Mouse (Mus musculus) lung, postnatal 4 days (tissue): Measurements from ENCODE around the gene Rfx7.
"Not testable (repeated sequence)": the region's sequence is repeated elsewhere in the genome, so short reads cannot be mapped to it uniquely, and the experiment has no call there.

ENCODE experiments used
- DNase-seq, 2 experiments: peaks; one replicate each; pipeline ENCODE4 v3.0.0; 2021

Rfx7 gene

DNA sequence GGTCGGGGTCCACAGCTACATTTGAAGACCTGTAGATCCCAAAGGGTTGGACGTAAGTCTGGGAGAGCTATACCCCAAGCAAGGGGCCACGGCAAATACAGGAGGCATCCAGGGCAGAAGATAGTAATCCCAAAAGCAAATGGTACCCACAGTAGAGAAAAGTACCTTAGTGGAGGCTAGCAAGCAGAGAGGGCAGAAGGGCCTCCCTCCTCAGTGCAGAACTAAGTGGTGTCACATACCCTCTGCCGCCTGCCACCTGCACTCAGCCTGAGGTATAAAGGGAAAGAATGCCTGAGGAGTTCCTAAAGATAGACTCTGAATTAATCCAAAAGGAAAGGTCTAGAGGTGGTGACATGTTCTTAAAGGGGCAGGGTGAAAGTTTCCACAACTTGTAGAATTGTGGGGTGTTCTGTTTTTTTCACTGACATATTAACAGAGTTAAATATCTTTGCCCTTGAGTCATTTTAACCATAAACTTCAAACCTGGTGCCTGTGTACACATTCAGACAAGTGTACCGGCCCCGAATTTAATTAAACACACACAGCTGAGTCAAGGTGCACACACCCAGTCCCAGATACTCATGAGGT lies 109.1 kb downstream of the Rfx7 start:
- DNase-seq = peak in 1 of 2 experiments; percentile 58

DNA sequence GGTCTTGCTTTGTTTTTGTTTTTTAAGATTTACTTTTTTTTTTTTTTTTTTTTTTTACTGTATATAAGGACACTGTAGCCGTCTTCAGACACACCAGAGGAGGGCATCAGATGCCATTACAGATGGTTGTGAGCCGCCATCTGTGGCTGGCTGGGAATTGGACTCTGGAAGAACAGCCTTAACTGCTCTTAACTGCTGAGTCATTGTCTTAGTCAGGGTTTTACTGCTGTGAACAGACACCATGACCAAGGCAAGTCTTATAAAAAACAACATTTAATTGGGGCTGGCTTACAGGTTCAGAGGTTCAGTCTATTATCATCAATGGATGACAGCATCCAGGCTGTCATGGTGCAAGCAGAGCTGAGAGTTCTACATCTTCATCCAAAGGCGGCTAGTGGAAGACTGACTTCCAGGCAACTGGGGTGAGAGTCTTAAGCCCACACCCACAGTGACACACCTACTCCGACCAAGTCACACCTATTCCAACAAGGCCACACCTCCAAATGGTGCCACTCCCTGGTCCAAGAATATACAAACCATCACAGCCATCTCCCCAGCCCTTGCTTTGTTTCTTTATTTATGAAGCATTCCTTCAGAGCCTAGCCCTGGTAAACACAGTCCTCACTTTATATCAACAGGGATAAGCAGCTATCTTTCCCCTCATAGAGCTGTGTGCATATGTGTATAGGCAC lies 110.9 kb downstream of the Rfx7 start:
- not testable (repeated sequence) for DNase-seq

DNA sequence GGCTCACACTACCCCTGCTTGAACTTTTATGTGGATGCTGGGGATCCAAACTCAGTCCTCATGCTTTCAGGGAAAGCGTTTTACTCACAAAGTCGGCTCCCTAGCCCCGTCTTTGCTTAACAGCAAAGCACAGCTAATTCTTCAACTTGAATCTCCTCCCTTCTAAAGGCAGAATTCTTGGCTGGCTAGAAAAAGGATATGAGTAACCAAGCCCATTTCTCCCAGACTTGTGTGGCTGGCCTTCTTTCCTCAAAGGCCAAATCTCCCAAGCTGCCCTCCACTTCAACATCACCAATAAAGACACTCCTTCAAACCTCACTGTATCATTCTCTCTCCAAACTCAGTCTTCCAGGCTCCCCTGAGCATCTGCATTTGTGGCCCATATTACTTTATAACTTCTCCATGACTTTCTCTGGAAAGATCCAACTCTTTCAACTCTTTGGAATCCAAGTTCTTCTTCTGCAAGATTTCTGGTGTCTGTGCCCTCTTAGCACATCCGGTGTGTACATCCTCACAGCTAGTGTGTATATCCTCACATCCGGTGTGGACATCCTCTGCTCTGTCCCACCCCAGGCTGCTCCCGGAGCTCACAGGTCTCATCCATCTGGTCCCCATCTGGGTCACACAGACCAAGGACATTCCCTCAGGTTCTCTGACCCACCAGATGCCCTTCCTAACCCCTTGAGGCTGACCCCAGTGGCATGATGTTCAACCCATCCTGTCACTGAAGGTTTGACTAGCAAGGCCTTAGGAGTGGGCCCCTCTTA lies 111.8 kb downstream of the Rfx7 start:
- DNase-seq = peak in 1 of 2 experiments; percentile 54

DNA sequence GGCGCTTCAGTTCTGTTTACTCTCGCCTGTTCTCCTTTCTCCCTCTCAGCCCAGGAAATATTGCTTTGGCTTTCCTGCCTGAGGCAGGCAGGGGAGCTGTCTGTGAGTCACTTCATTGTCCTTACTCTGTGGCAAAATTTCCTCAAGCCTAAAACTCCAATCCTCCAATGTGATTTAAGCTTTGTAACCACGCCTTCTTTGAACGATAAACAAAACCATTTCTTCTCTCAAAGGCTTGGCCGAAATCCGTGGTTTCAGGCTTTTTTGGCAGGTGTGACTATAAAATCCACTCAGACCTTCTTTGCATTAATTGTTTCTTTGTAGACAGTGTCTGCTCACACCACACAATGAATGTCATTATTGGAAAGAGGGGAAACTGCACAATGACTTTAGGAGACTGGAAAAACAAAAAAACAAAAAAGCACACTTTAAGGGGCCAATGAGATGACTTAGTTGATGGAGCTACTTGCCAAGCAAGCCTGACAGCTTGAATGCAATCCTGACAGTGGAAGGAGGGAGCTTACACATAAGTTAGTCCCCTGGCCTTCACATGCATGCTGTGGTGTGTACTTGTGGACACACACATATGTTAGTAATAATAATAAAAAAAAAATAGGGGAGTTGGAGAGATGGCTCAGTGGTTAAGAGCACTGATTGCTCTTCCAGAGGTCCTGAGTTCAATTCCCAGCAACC lies 112.5 kb downstream of the Rfx7 start:
- DNase-seq = peak in 1 of 2 experiments; percentile 46

DNA sequence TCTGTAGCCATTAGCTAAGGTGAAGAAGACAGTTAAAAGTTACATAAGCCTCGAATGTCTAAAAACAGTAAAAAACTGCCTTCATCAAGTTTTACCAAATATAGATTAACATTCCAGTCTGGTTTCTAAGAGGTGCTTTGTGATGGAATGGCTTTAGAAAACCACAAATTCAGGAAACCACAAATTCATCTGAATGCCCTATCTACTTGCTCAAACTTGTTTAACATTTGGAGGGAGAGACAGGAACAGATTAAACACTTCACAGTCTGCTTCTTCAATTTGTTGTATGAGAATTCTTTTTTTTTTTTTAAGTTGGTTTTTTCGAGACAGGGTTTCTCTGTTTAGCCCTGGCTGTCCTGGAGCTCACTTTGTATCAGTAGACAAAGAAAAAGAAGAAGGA lies 117.7 kb downstream of the Rfx7 start:
- DNase-seq = no peak

DNA sequence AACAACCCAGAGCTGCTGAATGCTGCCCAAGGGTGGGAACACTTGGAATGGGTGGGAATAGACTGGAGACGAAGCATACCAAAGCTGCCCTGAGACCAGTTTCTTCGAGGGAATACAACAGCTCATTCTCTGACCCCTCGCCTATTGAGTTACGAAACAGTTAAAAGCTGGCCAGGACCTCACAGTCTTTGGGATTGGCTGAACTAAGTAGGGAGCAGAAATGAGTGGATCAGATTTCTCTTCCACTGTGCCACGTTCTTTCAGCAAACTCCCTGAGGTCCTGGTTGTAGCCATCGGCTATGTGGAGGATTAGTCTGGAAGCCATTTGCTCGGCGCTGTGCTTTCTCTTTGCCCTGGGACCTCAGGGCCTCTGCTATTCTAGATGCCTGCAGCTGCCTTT lies 120.9 kb downstream of the Rfx7 start:
- peak in 1 of 2 experiments; percentile 49 for DNase-seq

DNA sequence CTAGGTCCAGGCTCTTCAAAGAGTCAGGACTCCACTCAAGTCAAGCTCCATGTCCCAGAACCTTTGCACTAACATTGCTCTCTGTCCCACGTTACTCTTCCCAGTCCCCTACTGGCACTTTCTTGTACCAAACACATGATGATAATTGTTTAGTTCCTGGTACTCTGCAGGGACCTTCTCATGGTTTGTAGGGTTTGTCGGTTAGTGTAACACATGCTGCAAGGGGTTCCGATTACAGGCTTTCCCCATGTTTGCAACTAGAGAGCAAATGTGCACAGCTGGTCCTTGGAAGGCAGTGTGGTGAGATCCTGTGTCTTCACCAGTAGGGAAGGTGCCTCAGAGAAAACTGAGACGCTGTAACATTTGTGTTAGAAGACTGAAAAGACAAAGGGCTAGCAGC lies 121.5 kb downstream of the Rfx7 start:
- DNase-seq = no peak

DNA sequence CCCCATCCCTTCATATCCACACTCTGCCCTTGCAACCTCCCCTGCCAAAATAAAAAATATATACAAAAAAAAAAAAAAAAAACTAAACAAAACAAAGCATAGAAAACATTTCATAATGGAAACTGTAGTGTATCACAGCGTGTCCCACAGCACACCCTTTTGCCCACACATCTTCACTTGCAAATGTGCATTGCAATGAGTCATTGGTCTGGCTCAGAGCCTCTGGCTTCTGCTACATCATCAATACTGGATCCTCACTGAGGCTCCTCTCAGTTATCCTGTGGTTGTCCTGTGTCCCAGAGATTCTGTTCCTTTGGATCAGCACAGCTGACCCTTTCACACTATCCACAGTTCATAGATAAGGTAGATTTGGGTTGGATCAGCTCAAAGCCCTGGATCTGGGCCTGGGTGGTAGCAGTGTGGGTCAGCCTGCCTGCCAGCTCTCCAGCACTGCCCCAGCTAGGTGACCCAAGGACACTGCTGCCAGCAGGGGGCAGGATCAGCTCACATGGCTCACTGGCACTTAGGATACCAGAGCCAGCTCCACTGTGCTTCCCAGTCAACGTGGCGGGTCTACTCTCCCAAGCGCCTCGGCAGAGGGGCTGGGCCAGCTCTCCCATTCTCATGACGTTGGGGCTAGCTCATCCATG lies 122.7 kb downstream of the Rfx7 start:
- DNase-seq = peak; percentile 83 to 85

DNA sequence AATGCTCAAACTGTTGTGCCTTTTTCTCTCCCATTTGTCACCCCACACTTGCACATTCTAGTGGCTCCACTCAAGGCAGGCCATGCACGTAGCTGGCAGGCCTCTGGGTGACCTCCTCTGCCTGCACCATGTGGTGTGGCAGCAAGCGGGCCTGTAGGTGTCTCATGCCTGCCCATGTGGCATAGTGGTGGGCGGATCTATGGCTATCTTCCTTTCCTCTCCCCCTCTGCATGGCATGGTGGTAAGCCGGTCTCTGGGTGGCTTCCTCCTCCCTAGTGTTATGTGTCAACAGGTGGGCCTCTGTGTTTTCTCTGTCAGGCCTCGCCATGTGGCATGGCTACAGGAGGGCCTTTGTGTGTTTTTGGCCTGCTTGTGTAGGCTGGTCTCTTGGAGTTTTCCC lies 123.6 kb downstream of the Rfx7 start:
- no peak for DNase-seq

DNA sequence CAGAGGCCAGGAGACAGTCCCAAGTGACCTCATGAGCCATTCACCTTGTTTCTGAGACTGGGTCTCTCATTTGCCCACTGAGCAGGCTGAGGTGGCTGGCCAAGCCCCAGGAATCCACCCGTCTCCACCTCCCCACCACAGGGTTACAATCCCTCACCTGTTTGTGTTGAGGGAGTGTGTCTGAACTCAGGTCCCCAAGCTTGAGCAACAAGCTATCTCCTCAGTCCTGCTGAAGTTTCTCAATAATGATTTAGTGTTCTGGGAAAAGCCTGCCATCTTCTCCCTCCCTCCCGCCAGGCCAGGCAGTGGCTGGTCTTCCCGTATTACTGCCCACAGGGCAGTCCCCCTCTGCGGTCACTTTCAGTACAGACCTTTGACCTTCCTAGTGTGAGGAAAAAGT lies 124.5 kb downstream of the Rfx7 start:
- no peak for DNase-seq

DNA sequence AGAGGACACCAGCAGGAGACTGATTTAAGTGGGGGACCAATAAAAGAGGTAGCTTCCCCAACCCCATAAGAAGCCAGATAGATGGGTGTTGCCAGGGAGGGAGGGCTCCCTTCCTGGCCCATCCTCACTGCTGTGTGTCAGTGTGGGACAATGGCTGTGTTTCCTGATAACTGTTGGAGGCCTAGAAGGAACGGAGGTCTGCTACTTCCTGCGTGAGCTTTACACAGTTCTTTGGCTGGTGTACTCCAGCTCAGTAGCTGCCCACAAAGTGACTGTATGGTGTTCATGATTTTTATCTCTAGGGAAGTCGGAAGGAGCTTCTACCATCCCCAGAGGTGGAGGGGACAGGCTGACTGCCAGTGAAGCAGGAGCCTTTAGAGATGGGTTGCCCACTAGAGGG lies 124.9 kb downstream of the Rfx7 start:
- DNase-seq = peak in 1 of 2 experiments; percentile 58

DNA sequence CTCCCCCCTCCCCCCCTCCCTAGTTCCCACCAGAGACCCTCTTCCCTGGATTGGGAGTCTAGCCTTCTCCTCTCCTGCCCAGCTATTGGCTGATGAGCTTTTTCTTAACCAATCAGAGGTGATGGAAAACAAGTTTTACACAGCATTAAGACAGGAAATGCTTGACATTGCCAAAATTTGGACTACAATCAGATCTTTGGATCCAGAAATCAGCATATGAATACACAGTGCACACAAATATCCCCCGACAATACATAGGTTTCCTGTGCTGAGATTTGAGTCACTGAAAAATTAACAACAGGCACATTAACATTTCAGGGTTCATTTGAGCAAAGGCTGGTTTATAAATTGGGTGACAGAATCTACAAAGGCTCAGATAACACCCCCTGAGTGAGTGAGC lies 125.7 kb downstream of the Rfx7 start:
- DNase-seq = no peak

DNA sequence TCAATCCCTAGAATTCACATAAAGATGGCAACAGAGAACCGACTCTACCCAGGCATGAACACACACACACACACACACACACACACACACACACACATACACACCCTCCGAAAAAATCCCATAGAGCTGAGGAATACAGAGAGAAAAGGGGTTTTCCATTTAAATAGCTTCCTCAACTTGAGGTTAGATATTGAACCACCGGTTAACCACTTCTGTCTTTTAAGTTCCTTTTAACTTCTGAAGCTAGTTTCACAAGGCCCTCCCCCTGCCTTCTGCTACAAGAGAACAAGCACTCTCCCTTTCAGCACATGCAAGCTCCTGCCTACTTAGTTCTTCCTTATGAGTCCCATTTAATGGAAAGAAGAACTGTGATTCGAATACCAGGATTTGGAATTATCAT lies 128.1 kb downstream of the Rfx7 start:
- DNase-seq = no peak

DNA sequence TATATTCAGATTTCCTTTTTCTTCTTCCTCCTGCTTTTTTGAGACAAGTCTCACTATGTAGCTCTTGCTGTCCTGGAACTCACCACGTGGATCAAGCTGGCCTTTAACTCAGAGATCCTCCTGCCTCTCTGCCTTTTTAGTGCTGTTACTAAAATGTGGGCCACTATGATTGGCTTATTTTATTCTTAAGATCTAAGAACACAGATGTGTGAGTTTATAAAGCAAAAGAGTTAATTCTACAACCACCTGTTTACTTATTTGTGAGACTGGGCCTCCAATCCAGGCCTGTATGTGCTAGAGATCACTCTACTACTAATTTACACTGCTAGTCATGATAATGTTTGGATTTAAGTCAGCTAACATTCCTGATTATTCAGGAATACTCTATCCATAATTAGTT lies 128.9 kb downstream of the Rfx7 start:
- no peak for DNase-seq

DNA sequence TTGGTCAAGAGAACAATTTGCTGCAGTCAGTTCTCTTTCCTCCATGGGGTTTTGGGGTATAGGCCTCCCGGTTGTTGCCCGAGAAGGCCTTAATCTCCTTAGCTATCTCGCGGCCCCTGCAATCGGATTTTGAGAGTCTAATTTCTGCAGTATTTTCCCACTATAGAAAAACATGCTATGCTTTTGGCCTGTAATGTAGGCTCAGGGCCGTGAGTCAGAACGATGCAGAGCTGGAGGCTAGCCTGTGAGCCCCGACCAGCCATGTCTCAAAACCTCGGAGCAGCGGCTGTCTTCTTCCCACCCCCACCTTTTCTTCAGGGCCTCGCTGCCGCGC lies 129.5 kb downstream of the Rfx7 start:
- DNase-seq = no peak

DNA sequence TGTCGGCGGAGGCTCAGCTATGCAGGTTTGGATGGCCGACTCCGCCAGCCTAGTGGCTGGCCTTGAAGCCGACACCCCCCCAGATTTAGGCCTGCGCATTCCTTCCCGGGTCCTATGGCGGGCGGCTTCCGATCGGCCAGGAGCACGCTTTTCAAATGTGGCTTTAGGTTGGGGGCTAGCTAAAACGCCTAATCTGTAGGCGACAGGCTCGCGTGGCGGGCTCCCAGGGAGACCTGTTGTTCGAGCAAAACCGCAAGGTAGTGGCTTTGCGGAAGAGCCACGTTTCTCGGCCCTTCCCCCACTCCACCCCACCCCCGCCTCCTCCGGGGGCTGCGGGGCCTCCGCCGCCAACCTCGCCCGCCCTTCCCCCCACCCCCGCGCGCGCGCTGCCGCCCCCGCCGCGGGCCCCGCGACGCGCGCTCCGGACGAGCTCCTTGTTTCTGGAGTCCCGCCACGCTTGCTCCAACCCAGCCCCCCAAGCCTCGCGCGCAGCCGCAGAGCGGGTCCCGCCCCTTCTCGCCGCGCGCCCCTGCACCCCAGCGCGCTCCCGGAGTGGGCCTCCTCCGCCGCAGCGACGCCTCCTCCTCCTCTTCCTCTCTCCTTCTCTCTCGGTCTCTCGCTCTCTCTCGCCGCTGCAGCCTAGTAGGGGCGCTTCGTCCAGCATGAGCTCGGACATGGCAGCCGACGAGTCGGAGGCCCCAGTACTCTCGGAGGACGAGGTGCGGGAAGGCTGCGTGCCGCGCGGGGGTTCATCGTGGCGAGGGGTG lies 130.0 kb downstream of the Rfx7 start, which contains the start of gene Nedd4:
Gene Nedd4, plus strand, starts transcription at position 452 of the 767 bp plus-strand sequence.
- DNase-seq = peak; percentile 96 to 98

DNA sequence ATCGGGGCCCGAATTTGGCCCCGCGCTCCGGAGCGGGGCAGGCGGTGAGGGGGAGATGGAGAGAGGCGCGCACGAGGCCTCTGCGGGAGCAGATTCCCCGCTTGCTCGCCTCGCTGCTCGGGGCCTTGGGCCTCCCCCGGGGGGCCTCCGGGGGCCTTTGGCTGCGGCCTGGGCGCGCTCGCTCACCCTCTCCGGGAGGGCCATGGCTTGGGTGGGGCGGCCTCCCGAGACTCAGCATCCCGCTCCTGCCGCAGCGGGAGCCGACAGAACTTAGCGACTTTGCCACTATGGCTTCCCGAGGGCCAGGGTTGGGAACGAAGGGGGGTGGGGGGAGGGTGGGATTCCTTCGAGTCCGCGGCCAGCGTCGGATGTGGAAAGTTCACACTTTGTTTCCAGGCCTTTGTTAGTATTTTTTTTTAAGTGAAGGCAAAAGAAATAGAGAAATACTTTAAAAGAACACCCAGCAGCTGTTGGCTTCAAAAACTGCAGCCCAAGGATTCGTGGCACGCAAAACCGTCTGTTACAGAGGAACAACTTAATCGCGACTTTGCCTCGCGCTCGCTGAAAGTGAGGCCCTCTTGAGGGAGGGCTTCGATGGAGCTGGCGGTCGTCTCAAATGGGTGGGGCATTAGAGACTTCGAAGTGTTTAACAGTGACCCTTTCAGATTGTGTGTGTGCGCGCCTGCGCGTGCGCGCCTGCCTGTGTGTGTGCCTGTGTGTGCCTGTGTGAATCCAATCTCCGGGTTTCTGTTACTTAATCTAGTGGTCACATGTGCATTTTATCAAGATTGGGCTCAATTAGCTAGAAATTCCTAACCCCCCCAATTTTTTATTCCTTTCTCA lies 130.9 kb downstream of the Rfx7 start:
- peak; percentile 86 to 94 for DNase-seq

DNA sequence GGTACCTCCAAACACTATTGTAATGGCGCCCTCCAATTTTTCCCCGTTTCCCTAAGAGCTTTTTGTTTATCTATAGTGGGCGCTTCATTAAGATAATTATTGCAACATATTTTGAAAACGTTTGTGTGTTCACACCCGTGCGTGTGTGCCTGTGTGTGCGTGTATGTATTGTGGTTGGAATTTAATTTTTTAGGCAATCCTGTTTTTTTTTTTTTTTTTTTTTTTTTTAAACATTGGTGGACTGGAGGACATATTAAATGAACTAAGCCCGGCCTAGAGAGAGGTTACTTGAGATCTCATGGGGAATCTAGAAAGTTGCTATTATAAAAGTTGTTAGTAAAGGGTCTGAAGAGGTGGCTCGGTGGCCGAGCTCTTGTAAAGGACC lies 131.5 kb downstream of the Rfx7 start:
- no peak for DNase-seq

DNA sequence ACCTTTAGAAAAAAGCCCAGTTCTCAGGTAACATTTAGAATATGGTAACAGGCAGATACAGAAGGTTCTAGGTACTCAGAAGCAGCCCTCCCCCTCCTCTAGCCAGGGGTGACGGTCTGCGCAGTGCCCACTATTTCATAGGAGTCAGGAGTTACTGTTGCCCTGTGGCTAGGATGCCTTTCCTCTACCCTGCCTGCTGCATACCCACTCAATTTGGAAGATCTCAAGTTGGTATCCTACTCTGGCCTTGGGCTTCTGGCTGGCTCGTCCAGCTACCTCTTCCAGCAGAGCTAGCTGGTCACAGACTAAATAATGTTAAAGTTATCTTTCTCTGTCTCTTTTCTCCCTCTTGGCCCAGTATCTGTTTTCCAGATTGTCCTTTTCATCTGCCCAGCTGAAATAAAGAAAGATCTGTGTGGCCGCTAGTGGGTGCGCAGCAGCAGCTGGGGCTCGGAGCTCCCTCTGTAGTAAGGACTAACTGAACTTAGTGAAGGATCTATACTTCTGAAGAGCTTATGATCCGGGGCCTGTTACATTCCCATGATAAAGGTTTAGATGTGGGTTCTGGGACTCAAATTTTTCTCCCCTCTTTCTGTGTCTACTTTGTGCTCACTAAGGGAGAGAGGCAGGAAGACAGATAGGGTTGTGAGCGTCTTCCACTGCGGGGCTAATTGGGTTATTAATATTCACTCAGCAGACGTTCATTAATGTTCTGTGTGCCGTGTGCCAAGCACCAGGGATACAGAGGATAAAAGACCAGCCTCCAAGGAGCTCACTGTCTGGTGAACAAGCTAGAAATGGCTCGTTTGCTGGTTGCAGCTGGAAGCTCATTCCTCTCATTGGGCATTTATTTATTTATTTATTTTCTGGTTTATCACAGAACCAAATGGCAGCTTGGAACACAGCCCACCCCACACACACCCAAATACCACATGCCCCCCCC lies 132.6 kb downstream of the Rfx7 start:
- DNase-seq = no peak

DNA sequence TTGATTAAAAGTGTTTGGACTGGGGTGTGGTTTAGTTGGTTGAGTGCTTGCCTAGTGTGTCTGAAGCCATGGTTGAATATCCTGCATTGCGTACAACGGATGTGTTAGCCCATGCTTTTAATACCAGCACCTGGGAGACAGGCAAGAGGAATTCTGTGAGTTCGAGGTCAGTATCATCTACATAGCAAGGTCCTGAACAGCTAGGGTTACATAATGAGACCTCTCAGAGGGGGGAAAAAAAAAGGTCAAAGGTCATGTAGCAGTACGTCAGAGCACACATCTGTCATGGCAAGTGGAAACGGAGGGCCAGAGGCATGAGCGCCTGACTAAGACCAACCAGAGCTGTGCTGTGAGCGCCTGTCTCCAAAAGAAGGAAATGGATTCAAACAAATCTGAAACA lies 133.5 kb downstream of the Rfx7 start:
- no peak for DNase-seq
